Mouse (Mus musculus) forebrain, embryonic 16.5 days (tissue): ENCODE results near the gene Cuzd1. TPM values are rescaled to one million over a fixed set of nuclear protein-coding genes. Genes with fewer than 3 reads are reported as not detected.

ENCODE experiments used
- ATAC-seq: fragments of 200-750 bp; cut with Nextera tagmentation; 2 replicates; pipeline ENCODE4 v1.8.0; 2017; ENCODE audit warnings: mild to moderate bottlenecking, moderate library complexity
- H3K27ac ChIP-seq: fragments of 300-500 bp; sonication (generic); 2 replicates; pipeline ENCODE4 v1.5.1; 2014; ENCODE audit warnings: low read length, control low read depth
- H3K27me3 ChIP-seq: fragments of 300-500 bp; sonication (generic); replicated peaks from 2 replicates; pipeline ENCODE4 v1.6.1; 2014; ENCODE audit warnings: low read length; ENCODE audit not compliant: control insufficient read depth, insufficient read depth
- H3K36me3 ChIP-seq: fragments of 300-500 bp; sonication (generic); 2 replicates; pipeline ENCODE4 v1.6.1; 2014; ENCODE audit not compliant: control insufficient read depth, insufficient read depth
- H3K4me1 ChIP-seq: fragments of 300-500 bp; sonication (generic); replicated peaks from 2 replicates; pipeline ENCODE4 v1.6.1; 2014; ENCODE audit warnings: low read length; ENCODE audit not compliant: control insufficient read depth, insufficient read depth
- H3K4me2 ChIP-seq: fragments of 300-500 bp; sonication (generic); 2 replicates; pipeline ENCODE4 v1.6.1; 2014; ENCODE audit warnings: mild to moderate bottlenecking, low read length, control low read depth
- H3K4me3 ChIP-seq: fragments of 300-500 bp; sonication (generic); replicated peaks from 2 replicates; pipeline ENCODE4 v1.5.1; 2014; ENCODE audit warnings: mild to moderate bottlenecking, low read length, control low read depth
- H3K9ac ChIP-seq: fragments of 300-500 bp; sonication (generic); replicated peaks from 2 replicates; pipeline ENCODE4 v1.6.1; 2014; ENCODE audit warnings: low read depth, low read length, control low read depth
- H3K9me3 ChIP-seq: fragments of 300-500 bp; sonication (generic); 2 replicates; pipeline ENCODE4 v1.6.1; 2016; ENCODE audit warnings: low read length; ENCODE audit not compliant: control insufficient read depth
- WGBS: fragments of 180-500 bp; shearing (Covaris S2); extraction: QIAGEN DNeasy Blood & Tissue Kit; methylation state at CpG from one replicate; pipeline ENCODE4 v1.1.7; 2014; 5-methylcytosine and 5-hydroxymethylcytosine counted together
- polyA plus RNA-seq: library from polyadenylated mRNA; unstranded; fragments of >200 nt; fragmentation: Nextera tagmentation; extraction: Ambion mirVana; gene quantifications from 2 replicates; pipeline ENCODE4 v1.2.1, GENCODE M21; 2015

The Cuzd1 gene
- polyA plus RNA-seq, 1 experiment from 2014 or later: not detected

DNA sequence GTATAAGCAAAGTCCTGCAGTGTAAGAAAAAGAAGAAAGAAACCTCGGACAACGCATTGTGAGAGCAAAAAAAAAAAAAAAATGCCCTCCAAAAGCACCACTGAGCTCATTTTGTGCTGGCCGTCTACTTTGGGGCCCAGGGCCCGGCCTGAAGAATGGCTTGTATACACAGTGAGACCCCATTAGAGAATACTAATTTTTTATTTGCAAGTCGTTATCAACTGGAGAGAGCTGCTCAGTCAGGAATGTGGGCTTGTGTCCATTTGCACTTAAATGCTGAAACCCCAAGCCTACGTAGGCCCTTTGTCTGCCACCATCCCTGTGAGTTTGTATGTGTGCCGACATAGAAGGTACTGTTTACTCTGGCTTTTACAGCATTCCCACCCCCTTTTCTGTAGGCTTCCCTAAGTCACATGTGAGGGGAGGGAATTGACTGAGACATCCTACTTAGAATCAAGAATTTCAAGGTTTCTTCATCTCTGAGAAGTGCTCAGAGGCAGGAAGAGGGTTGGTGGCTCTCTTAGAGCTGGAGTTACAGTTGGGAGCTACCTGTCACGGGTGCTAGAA lies 15.5 kb upstream of the Cuzd1 start:
- no peak overlapping the region for H3K4me2 ChIP-seq
- no peaks in the 10 kb centered on the region for H3K27me3 ChIP-seq
- H3K9me3 ChIP-seq: no peaks in the 10 kb centered on the region
- H3K36me3 ChIP-seq: 0 out of 2 replicates have a peak, but pooled peaks cover 3% of the 10 kb centered on the region
- no peak for ATAC-seq
- 21% methylated on average over 8 of the region's 8 CpGs for WGBS
- H3K4me1 ChIP-seq: no peaks in the 10 kb centered on the region; the same call in 1 of the 2 replicates
- H3K4me3 ChIP-seq: no peak overlapping the region
- H3K9ac ChIP-seq: no peak overlapping the region
- H3K27ac ChIP-seq: no peak overlapping the region

DNA sequence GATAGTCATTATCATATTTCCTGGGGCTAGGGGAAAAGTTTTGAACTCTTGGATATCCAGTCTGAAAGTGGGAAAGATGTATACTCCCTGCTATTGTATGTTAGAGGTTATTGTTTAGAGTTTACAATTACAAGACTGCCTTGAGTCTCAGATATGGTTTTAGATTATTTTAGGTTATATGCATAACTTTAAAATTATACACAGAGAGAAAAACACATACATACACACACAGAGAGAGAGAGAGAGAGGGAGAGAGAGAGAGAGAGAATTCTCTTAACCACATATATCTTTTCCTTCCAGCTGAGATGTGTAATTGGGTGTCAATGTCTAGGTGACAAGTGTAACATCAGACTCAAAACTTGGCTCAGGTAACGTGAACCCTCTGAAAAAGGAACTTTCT lies 11.5 kb upstream of the Cuzd1 start, which contains the start of gene Fam24a:
Gene Fam24a, plus strand, starts transcription at position 301 of the 400 bp plus-strand sequence.
- Histone ChIP-seq H3K27ac (no peak within 1 kb of the TSS), H3K4me1 (no peaks in the 10 kb centered on the region; the same call in 1 of the 2 replicates), H3K9ac (no peak within 1 kb of the TSS), H3K36me3 (no peaks in the 10 kb centered on the region), H3K27me3 (no peaks in the 10 kb centered on the region), H3K9me3 (no peaks in the 10 kb centered on the region), H3K4me3 (no peak within 1 kb of the TSS), H3K4me2 (no peak within 1 kb of the TSS)
- WGBS: 14% methylated on average over 1 of the region's 1 CpGs
- ATAC-seq: no peak

DNA sequence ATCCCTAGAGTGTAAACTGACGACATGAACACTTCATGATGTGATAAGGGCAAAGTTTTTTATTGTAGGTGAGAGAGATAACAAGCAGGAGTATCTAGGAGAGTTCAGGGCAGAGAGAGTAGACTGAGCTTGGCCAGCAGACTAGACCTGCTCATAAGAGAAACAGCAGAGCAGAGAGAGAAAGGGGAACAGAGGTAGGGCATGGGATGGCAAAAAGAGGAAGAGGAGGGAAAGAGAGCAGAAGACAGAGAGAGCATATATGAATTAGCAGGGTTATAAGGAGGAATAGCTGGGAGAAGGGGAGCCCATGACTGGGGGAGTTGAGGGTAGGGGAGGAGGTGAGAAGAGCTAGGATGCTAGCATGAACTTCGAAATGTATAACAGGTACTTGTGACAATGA lies 9.6 kb upstream of the Cuzd1 start:
- Histone ChIP-seq H3K9me3 (no peaks in the 10 kb centered on the region), H3K9ac (no peak overlapping the region), H3K27ac (no peak overlapping the region), H3K4me3 (no peak overlapping the region), H3K4me2 (no peak overlapping the region), H3K27me3 (no peaks in the 10 kb centered on the region), H3K36me3 (no peaks in the 10 kb centered on the region), H3K4me1 (no peaks in the 10 kb centered on the region)
- 78% methylated on average over 2 of the region's 2 CpGs for WGBS
- ATAC-seq: no peak

DNA sequence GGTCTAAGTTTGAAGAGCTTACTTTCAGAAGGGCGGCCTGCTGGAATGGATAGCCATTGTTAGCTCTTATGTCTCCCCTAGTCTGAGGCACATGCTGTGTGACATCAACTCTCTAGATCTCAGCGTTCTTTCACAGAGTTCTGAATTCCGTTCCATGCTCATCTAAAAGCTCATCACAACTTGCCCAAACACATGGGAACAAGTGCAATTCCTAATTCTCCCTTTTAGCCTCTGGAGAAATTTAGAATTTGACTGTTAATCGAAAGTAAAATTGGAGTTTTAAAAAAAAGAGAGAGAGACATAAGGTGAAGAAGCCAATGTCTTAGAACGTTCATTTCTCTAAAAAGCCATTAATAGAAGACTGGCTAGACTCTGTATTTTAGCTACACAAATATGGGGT lies 7.3 kb upstream of the Cuzd1 start, which contains the start of gene Fam24b:
Gene Fam24b, minus strand, starts transcription at position 101 of the 400 bp plus-strand sequence.
- H3K9me3 ChIP-seq: no peaks in the 10 kb centered on the region
- H3K9ac ChIP-seq: no peak within 1 kb of the TSS
- no peak for ATAC-seq
- no peaks in the 10 kb centered on the region for H3K4me1 ChIP-seq
- no peaks in the 10 kb centered on the region for H3K36me3 ChIP-seq
- H3K4me2 ChIP-seq: no peak within 1 kb of the TSS
- no peak within 1 kb of the TSS for H3K27ac ChIP-seq
- no peaks in the 10 kb centered on the region for H3K27me3 ChIP-seq
- 91% methylated on average over 5 of the region's 5 CpGs for WGBS
- no peak within 1 kb of the TSS for H3K4me3 ChIP-seq

DNA sequence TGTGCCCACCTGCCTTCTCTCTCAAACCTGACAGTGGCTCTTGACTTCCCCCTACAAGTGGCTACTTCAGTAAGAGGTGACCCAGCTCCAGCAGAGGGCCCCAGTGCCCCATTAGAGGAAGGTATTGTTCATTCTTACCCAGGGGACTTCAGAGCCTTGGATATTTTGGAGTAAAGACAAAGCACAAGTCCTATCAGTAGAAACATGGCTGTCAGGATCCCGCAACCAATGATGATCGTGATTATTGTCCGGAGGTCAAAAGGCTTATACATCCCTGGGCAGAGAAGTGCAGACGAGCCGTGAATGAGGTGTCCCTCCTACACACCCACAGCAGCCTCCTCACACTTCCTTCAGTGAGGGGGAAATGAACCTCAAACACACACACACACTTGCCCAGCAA lies 5.0 kb upstream of the Cuzd1 start:
- Histone ChIP-seq H3K4me2 (no peak overlapping the region), H3K4me3 (no peak overlapping the region), H3K27me3 (no peaks in the 10 kb centered on the region), H3K27ac (no peak overlapping the region), H3K9ac (no peak overlapping the region), H3K4me1 (no peaks in the 10 kb centered on the region), H3K36me3 (no peaks in the 10 kb centered on the region), H3K9me3 (no peaks in the 10 kb centered on the region)
- no peak for ATAC-seq
- 92% methylated on average over 5 of the region's 5 CpGs for WGBS

DNA sequence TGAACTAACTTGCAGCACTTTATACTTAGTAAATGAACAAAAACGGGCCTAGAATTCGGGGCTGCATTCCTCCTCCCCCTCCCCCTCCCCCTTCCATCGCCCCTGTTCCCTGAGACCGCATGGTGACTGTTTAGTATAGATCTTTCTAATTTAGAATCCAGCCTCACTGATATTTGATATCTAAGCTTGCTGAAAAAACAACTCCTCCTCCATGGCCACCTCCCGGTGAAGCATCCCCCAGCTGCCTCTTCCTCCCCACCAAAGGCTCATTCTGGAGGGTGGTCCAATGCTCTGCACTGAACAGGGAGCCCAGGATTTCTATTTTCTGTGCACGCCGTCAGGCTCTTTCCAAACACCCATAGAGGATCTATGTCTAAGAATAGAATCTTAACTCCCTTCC lies 3.8 kb downstream of the Cuzd1 start:
- H3K27me3 ChIP-seq: no peaks in the 10 kb centered on the region
- H3K36me3 ChIP-seq: no peaks in the 10 kb centered on the region
- H3K4me2 ChIP-seq: no peak overlapping the region
- 78% methylated on average over 6 of the region's 7 CpGs for WGBS
- no peaks in the 10 kb centered on the region for H3K9me3 ChIP-seq
- no peak overlapping the region for H3K4me3 ChIP-seq
- no peak overlapping the region for H3K9ac ChIP-seq
- no peaks in the 10 kb centered on the region for H3K4me1 ChIP-seq
- no peak for ATAC-seq
- no peak overlapping the region for H3K27ac ChIP-seq

DNA sequence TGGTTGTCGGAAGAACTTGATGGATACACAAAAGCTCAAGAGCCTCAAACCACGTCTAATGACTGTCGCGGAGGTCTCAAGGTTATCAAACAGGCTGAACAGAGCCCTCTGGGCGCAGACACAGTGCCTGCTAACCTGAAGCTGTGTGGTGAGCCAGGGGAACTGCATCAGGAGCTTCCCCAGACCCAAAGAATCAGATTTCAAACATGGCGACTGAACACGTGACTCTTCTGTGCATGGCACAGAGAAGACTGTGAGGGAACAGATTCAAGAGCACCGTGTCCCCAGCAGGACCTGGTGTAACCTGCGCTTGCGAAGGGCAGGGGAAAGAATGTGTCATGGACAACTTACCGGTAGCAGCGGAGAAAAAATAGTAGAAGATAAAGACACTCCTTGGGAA lies 4.5 kb downstream of the Cuzd1 start:
- Histone ChIP-seq H3K9ac (no peak overlapping the region), H3K27ac (no peak overlapping the region), H3K27me3 (no peaks in the 10 kb centered on the region), H3K4me2 (no peak overlapping the region), H3K4me3 (no peak overlapping the region), H3K4me1 (no peaks in the 10 kb centered on the region), H3K9me3 (no peaks in the 10 kb centered on the region), H3K36me3 (no peaks in the 10 kb centered on the region)
- 82% methylated on average over 12 of the region's 12 CpGs for WGBS
- ATAC-seq: no peak

DNA sequence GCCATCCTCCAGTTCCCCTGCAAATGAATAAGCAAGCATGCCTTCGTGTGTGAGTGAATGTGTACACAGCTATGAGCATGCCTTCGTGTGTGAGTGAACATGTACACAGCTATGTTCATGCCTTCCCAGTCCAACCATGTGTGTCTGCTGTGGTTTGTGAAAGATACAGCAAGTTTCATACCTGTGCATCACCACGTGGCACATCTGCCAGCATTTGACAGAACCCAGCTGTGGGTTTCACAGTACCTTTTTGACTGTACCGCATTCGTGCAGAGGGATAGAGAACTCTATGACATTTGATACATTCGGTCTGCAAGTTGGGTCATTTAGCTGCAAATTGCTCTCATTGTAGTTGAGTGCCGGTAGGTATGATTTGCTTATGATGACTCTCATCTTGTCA lies 7.6 kb downstream of the Cuzd1 start:
- H3K9me3 ChIP-seq: no peaks in the 10 kb centered on the region
- no peaks in the 10 kb centered on the region for H3K4me1 ChIP-seq
- no peak overlapping the region for H3K9ac ChIP-seq
- no peak overlapping the region for H3K4me3 ChIP-seq
- 84% methylated on average over 7 of the region's 7 CpGs for WGBS
- no peak overlapping the region for H3K27ac ChIP-seq
- ATAC-seq: no peak
- H3K4me2 ChIP-seq: no peak overlapping the region
- H3K27me3 ChIP-seq: no peaks in the 10 kb centered on the region
- H3K36me3 ChIP-seq: no peaks in the 10 kb centered on the region

DNA sequence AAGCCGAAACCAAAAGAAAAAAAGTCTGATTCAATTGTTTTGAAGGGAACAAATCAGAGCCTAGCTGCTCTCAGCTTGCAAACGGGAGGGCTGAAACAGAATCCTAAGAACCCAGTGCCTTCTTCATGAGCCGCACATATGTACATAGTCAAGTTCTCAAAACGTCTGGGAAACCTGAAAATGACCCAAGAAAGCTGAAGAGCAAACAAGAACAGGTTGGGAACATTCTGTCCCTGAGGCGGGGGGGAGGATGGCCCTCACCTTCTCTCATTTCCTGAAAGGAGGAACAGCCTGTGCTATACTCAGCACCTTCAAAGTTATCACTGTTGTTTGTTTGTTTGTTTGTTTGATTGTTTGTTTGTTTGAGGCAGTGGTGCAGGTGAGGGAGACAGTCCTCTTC lies 15.4 kb downstream of the Cuzd1 start:
- no peaks in the 10 kb centered on the region for H3K27me3 ChIP-seq

DNA sequence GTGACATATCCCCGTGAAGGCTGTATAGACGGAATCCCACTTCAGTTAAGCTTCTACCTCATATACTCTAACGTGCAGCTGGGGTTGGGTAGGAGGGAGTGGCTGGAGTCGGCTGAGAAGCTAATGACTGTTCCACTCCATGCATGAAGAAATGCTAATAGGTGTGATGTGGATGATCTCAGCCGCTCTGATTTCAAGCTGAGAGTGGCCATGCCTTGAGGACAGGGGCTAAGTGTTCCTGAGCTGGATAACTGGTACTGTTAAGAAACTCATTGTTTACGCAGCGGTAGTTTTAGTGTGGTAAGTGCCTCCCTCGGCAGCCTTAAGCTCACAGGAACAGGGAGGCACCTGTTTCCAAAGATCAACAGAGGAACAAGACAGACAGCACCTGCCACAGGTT lies 18.8 kb downstream of the Cuzd1 start:
- no peaks in the 10 kb centered on the region for H3K4me1 ChIP-seq
- no peak overlapping the region for H3K4me3 ChIP-seq

More for the DNA sequence above, 15.4 kb downstream of the Cuzd1 start:
- Histone ChIP-seq H3K4me2 (no peak overlapping the region), H3K9ac (no peak overlapping the region), H3K9me3 (no peaks in the 10 kb centered on the region), H3K4me3 (no peak overlapping the region), H3K4me1 (no peaks in the 10 kb centered on the region), H3K36me3 (no peaks in the 10 kb centered on the region), H3K27ac (no peak overlapping the region)
- WGBS: 83% methylated on average over 5 of the region's 5 CpGs
- no peak for ATAC-seq

More for the DNA sequence above, 18.8 kb downstream of the Cuzd1 start:
- ATAC-seq: no peak
- H3K9me3 ChIP-seq: no peaks in the 10 kb centered on the region
- H3K27me3 ChIP-seq: no peaks in the 10 kb centered on the region
- no peak overlapping the region for H3K4me2 ChIP-seq
- no peak overlapping the region for H3K9ac ChIP-seq
- 82% methylated on average over 8 of the region's 8 CpGs for WGBS
- no peak overlapping the region for H3K27ac ChIP-seq
- no peaks in the 10 kb centered on the region for H3K36me3 ChIP-seq
